In the genomic region with DNA sequence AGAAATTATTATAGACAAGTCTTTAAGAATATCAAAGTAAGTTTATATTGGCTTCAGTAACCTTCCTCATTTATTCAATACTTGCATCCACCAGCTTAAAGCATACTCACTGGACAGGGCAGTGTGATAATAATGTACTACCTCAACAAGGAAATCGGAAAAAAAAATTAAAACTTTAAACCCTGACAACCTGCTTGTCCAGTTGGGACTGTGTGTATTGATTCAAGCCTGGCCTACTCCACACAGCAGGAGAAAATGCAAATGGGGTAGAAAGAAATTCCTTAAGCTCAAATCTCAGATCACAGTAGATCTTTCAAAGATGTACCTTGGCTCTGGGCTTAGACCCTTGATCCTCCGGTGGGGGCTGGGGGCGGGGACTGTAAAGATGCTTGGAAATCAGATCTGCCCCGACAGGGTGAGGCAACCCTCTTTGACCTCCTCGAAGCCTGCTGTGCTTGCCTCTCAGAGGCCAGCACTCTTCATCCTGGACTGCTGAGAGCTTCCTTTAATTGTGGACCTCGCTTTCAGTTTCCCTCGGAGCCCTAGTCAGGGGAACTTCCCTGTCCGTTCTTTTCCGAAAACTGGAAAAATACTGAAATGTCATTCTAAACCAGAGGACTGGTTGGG, we compare ENCODE assay signal across 12 mouse cellular contexts. TPM values are rescaled to one million over a fixed set of nuclear protein-coding genes. Genes with fewer than 3 reads are reported as not detected.
DNase-seq lines count a peak whose midpoint lies in the region; ATAC-seq and TF ChIP-seq lines count a peak whose summit lies in the region.
"Had no signal": no experiment of that assay in that cellular context is flagged by ENCODE, and none has a peak within 500 bp of the region (broad histone marks: within the 10 kb centered on the region; RNA-seq: fewer than 3 reads in every experiment).

No protein-coding gene starts in this region.

- no peak for TF ChIP-seq CTCF in midbrain, postnatal 0 days (IDR thresholded peaks at IDR 0.05)

- H3K4me2 ChIP-seq in heart, embryonic 11.5 days: peak overlapping the region; percentile 7; the same call in 1 of the 2 replicates
- peak overlapping the region; percentile 15; the same call in 1 of the 2 replicates for H3K4me2 ChIP-seq in midbrain, embryonic 12.5 days (replicated peaks)
- no peak overlapping the region for H3K4me2 ChIP-seq in midbrain, postnatal 0 days (ENCODE audit: low read depth, low read length, poor library complexity, severe bottlenecking)
- no peak overlapping the region for H3K4me2 ChIP-seq in liver, embryonic 11.5 days

- WGBS in heart, embryonic 11.5 days (ENCODE audit: insufficient replicate concordance): 19% methylated on average over 9 of the region's 9 CpGs
- 11% methylated on average over 9 of the region's 9 CpGs for WGBS in midbrain, embryonic 12.5 days
- 16% methylated on average over 9 of the region's 9 CpGs for WGBS in midbrain, postnatal 0 days
- WGBS in liver, embryonic 11.5 days: 33% methylated on average over 9 of the region's 9 CpGs

- 0 out of 2 replicates have a peak, but pooled peaks cover 2% of the 10 kb centered on the region for H3K4me1 ChIP-seq in heart, embryonic 11.5 days (ENCODE audit: control insufficient read depth, insufficient read depth, low read length)
- H3K4me1 ChIP-seq in midbrain, embryonic 12.5 days: peaks cover 7% of the 10 kb centered on the region; the same call in 1 of the 2 replicates
- no peaks in the 10 kb centered on the region for H3K4me1 ChIP-seq in midbrain, postnatal 0 days (ENCODE audit: insufficient read depth, low read length)
- H3K4me1 ChIP-seq in liver, embryonic 11.5 days (replicated peaks; ENCODE audit: control insufficient read depth, insufficient read depth, low read length): no peaks in the 10 kb centered on the region

- no peak overlapping the region for H3K9ac ChIP-seq in heart, embryonic 11.5 days (ENCODE audit: low read depth, low read length)
- no peak overlapping the region for H3K9ac ChIP-seq in midbrain, embryonic 12.5 days (replicated peaks)
- no peak overlapping the region for H3K9ac ChIP-seq in midbrain, postnatal 0 days (replicated peaks; ENCODE audit: low read length, poor library complexity, severe bottlenecking)
- no peak overlapping the region for H3K9ac ChIP-seq in liver, embryonic 11.5 days (ENCODE audit: low read depth, low read length)

- no peak for DNase-seq in heart, postnatal 25 days (ENCODE audit: low spot score)
- DNase-seq in midbrain, postnatal 0 days (ENCODE audit: low spot score): no peak
- peak; percentile 17 to 42 for DNase-seq in kidney, postnatal 4 days
- no peak for DNase-seq in adrenal gland, postnatal 14 days
- no peak for DNase-seq in thymus, postnatal 0 days (ENCODE audit: low spot score)
- DNase-seq in liver, embryonic 11.5 days (ENCODE audit: low spot score): no peak
- DNase-seq: cerebellum, postnatal 25 days; liver had no signal

- H3K27ac ChIP-seq in heart, embryonic 11.5 days (ENCODE audit: low read depth, low read length): no peak overlapping the region
- no peak overlapping the region for H3K27ac ChIP-seq in midbrain, embryonic 12.5 days (replicated peaks)
- no peak overlapping the region for H3K27ac ChIP-seq in midbrain, postnatal 0 days (ENCODE audit: low read depth, low read length)
- H3K27ac ChIP-seq in liver, embryonic 11.5 days (ENCODE audit: low read depth, low read length): no peak overlapping the region

- intact Hi-C loops in heart, postnatal 25 days (cut with DNase I): no loop called here

- H3K36me3 ChIP-seq in heart, embryonic 11.5 days (ENCODE audit: control insufficient read depth, insufficient read depth, low read length): no peaks in the 10 kb centered on the region
- H3K36me3 ChIP-seq in midbrain, embryonic 12.5 days: no peaks in the 10 kb centered on the region
- H3K36me3 ChIP-seq in midbrain, postnatal 0 days (ENCODE audit: insufficient read depth, low read length): no peaks in the 10 kb centered on the region
- no peaks in the 10 kb centered on the region for H3K36me3 ChIP-seq in liver, embryonic 11.5 days (ENCODE audit: control insufficient read depth, insufficient read depth, low read length)

- H3K27me3 ChIP-seq in heart, embryonic 11.5 days (ENCODE audit: control insufficient read depth, insufficient read depth, low read length): no peaks in the 10 kb centered on the region
- H3K27me3 ChIP-seq in midbrain, embryonic 12.5 days: no peaks in the 10 kb centered on the region
- H3K27me3 ChIP-seq in midbrain, postnatal 0 days (ENCODE audit: insufficient read depth, low read length): no peaks in the 10 kb centered on the region
- H3K27me3 ChIP-seq in liver, embryonic 11.5 days (replicated peaks; ENCODE audit: control insufficient read depth, insufficient read depth, low read length): peaks cover 5% of the 10 kb centered on the region; the same call in 1 of the 2 replicates

- no peak overlapping the region for H3K4me3 ChIP-seq in heart, embryonic 11.5 days (ENCODE audit: low read depth, low read length)
- H3K4me3 ChIP-seq in midbrain, embryonic 12.5 days: no peak overlapping the region
- no peak overlapping the region for H3K4me3 ChIP-seq in midbrain, postnatal 0 days (ENCODE audit: low read depth, low read length)
- no peak overlapping the region for H3K4me3 ChIP-seq in liver, embryonic 11.5 days (ENCODE audit: low read depth, low read length)

- ATAC-seq in heart, embryonic 11.5 days (replicated peaks; ENCODE audit: insufficient number of reproducible peaks, low FRiP score, low TSS enrichment): no peak
- no peak for ATAC-seq in midbrain, embryonic 12.5 days (ENCODE audit: low FRiP score, low read depth)
- ATAC-seq in midbrain, postnatal 0 days (ENCODE audit: low FRiP score): no peak
- no peak for ATAC-seq in liver, embryonic 11.5 days (replicated peaks; ENCODE audit: low FRiP score)
- ATAC-seq: forebrain, embryonic 14.5 days had no signal

- H3K9me3 ChIP-seq in heart, embryonic 11.5 days (replicated peaks; ENCODE audit: control insufficient read depth, low read length): no peaks in the 10 kb centered on the region
- 0 out of 2 replicates have a peak, but pooled peaks cover under 1% of the 10 kb centered on the region for H3K9me3 ChIP-seq in midbrain, embryonic 12.5 days
- no peaks in the 10 kb centered on the region for H3K9me3 ChIP-seq in midbrain, postnatal 0 days (ENCODE audit: low read length)
- no peaks in the 10 kb centered on the region for H3K9me3 ChIP-seq in liver, embryonic 11.5 days (ENCODE audit: control insufficient read depth, low read length)

RNA-seq across cellular contexts. Expression of a gene that starts 49.5 kb away (rescaled TPM):
- 41.8 and 42.5 TPM in 2 replicates for polyA plus RNA-seq in heart, embryonic 11.5 days (2014; fragmentation: Nextera tagmentation; extraction: Ambion mirVana)
- 10 to 100 TPM; 18.6 to 21.2 TPM for total RNA-seq in heart, postnatal 25 days (2021)
- 25.9 and 33.2 TPM in 2 replicates for polyA plus RNA-seq in midbrain, embryonic 12.5 days (2016; fragmentation: Nextera tagmentation; extraction: Ambion mirVana)
- 4.7 and 5.1 TPM in 2 replicates for total RNA-seq in midbrain, postnatal 0 days (2014; rRNA removed)
- polyA plus RNA-seq in midbrain, postnatal 0 days (2015; fragmentation: Nextera tagmentation; extraction: Ambion mirVana): 2.0 and 2.6 TPM in 2 replicates
- total RNA-seq in adrenal gland, postnatal 14 days (2021): 15.4 and 15.6 TPM in 2 replicates
- polyA plus RNA-seq in thymus, postnatal 0 days (2015; fragmentation: Nextera tagmentation; extraction: Ambion mirVana): 1.1 and 1.2 TPM in 2 replicates
- polyA plus RNA-seq in liver, embryonic 11.5 days (2014; fragmentation: Nextera tagmentation; extraction: Ambion mirVana): 5.7 and 6.9 TPM in 2 replicates
- total RNA-seq: monocyte, adult 5-6 weeks had no signal

Comparison
In these comparisons a context has a peak if more than half of its experiments do, and no peak if none do; other contexts are left out.
1. H3K4me2 ChIP-seq: peak in heart, embryonic 11.5 days (single experiment) and midbrain, embryonic 12.5 days (single experiment); none in midbrain, postnatal 0 days (single experiment) and liver, embryonic 11.5 days (single experiment).
2. DNase-seq: peak in kidney, postnatal 4 days (2 of 2); none in heart, postnatal 25 days (single experiment), midbrain, postnatal 0 days (single experiment), adrenal gland, postnatal 14 days (single experiment), thymus, postnatal 0 days (single experiment) and liver, embryonic 11.5 days (single experiment).